Mouse (Mus musculus): Measurements from ENCODE around the gene Slc10a6. TPM values are rescaled to one million over a fixed set of nuclear protein-coding genes. Genes with fewer than 3 reads are reported as not detected.

Gene Slc10a6
- polyA plus RNA-seq, 2 experiments from 2014 or later, result not detected

Other genes with a start within 250 kb of the Slc10a6 start
- gene Ptpn13, start 204.2 kb downstream of the Slc10a6 start, polyA plus RNA-seq (2017; shearing (Covaris generic)), result 10 to 100 TPM; 19.6 to 20.3 TPM
- not detected for gene 1700016H13Rik, start 26.6 kb upstream of the Slc10a6 start, polyA plus RNA-seq (2017; shearing (Covaris generic))
- gene Aff1, start 63.0 kb upstream of the Slc10a6 start, polyA plus RNA-seq (2017; shearing (Covaris generic)), result 10 to 100 TPM in 1 of 2 experiments, 1 to 10 TPM in 1; 9.2 to 12.3 TPM

Measured in activated CD4-positive, CD25-positive, alpha-beta regulatory T cell, adult 4 months (primary cell).